Mouse (Mus musculus) forebrain, embryonic 14.5 days (tissue): ENCODE results near the gene Cd69. TPM values are rescaled to one million over a fixed set of nuclear protein-coding genes. Genes with fewer than 3 reads are reported as not detected.

Source experiments
- ATAC-seq: fragments of 200-750 bp; cut with Nextera tagmentation; 2 replicates; pipeline ENCODE4 v1.8.0; 2017; ENCODE audit warnings: mild to moderate bottlenecking, moderate library complexity
- DNase-seq: peaks from one replicate; pipeline ENCODE4 v3.0.0-alpha.2; 2015; ENCODE audit warnings: low spot score
- H3K27ac ChIP-seq: fragments of 300-500 bp; sonication (generic); 2 replicates; pipeline ENCODE4 v1.5.1; 2014; ENCODE audit warnings: low read depth, mild to moderate bottlenecking, control low read depth, low read length, moderate library complexity
- H3K27me3 ChIP-seq: fragments of 300-500 bp; sonication (generic); replicated peaks from 2 replicates; pipeline ENCODE4 v1.6.1; 2014; ENCODE audit warnings: low read length, control low read depth, mixed read lengths; ENCODE audit not compliant: control insufficient read depth, insufficient read depth
- H3K36me3 ChIP-seq: fragments of 300-500 bp; sonication (generic); 2 replicates; pipeline ENCODE4 v1.6.1; 2014; ENCODE audit warnings: low read length, control low read depth; ENCODE audit not compliant: control insufficient read depth, insufficient read depth
- H3K4me1 ChIP-seq: fragments of 300-500 bp; sonication (generic); 2 replicates; pipeline ENCODE4 v1.6.1; 2014; ENCODE audit warnings: antibody characterized with exemption, low read length, control low read depth; ENCODE audit not compliant: control insufficient read depth, insufficient read depth
- H3K4me2 ChIP-seq: fragments of 300-500 bp; sonication (generic); 2 replicates; pipeline ENCODE4 v1.6.1; 2014; ENCODE audit warnings: mild to moderate bottlenecking, control low read depth, low read length
- H3K4me3 ChIP-seq: fragments of 300-500 bp; sonication (generic); 2 replicates; pipeline ENCODE4 v1.5.1; 2014; ENCODE audit warnings: low read depth, low read length, control low read depth
- H3K9ac ChIP-seq: fragments of 300-500 bp; sonication (generic); 2 replicates; pipeline ENCODE4 v1.6.1; 2014; ENCODE audit warnings: mild to moderate bottlenecking, low read length, control low read depth, moderate library complexity
- H3K9me3 ChIP-seq: fragments of 300-500 bp; sonication (generic); replicated peaks from 2 replicates; pipeline ENCODE4 v1.6.1; 2016; ENCODE audit warnings: low read length, control low read depth, mixed read lengths; ENCODE audit not compliant: control insufficient read depth
- WGBS: fragments of 180-500 bp; shearing (Covaris S2); extraction: QIAGEN DNeasy Blood & Tissue Kit; methylation state at CpG from one replicate; pipeline ENCODE4 v1.1.7; 2014; 5-methylcytosine and 5-hydroxymethylcytosine counted together
- polyA plus RNA-seq: library from polyadenylated mRNA; unstranded; fragments of >200 nt; fragmentation: Nextera tagmentation; extraction: Ambion mirVana; gene quantifications from 2 replicates; pipeline ENCODE4 v1.2.1, GENCODE M21; 2014

Cd69 gene
- polyA plus RNA-seq, 1 experiment from 2014 or later, result not detected

- Histone ChIP-seq H3K27ac (no peak overlapping the region), H3K4me1 (no peaks in the 10 kb centered on the region), H3K36me3 (no peaks in the 10 kb centered on the region), H3K9ac (no peak overlapping the region), H3K27me3 (no peaks in the 10 kb centered on the region), H3K9me3 (no peaks in the 10 kb centered on the region), H3K4me2 (no peak overlapping the region), H3K4me3 (no peak overlapping the region)
- DNase-seq, result no peak
- 91% methylated on average over 6 of the region's 6 CpGs for WGBS
- no peak for ATAC-seq
Measured at GRCm38 (mm10) chr6:129233366-129233954, 41.8 kb downstream of the Cd69 start.

GRCm38 (mm10) chr6:129232842-129233205 is 42.4 kb downstream of the Cd69 start:
- Histone ChIP-seq H3K4me3 (no peak overlapping the region), H3K9me3 (no peaks in the 10 kb centered on the region), H3K9ac (no peak overlapping the region), H3K27ac (no peak overlapping the region), H3K36me3 (no peaks in the 10 kb centered on the region), H3K4me1 (no peaks in the 10 kb centered on the region), H3K4me2 (no peak overlapping the region), H3K27me3 (no peaks in the 10 kb centered on the region)
- DNase-seq (no peak), ATAC-seq (no peak)
- 87% methylated on average over 9 of the region's 9 CpGs for WGBS

GRCm38 (mm10) chr6:129232005-129232841 is 43.0 kb downstream of the Cd69 start:
- H3K4me2 ChIP-seq, result no peak overlapping the region
- H3K4me3 ChIP-seq, result no peak overlapping the region
- H3K27me3 ChIP-seq, result no peaks in the 10 kb centered on the region
- no peaks in the 10 kb centered on the region for H3K9me3 ChIP-seq
- H3K4me1 ChIP-seq, result no peaks in the 10 kb centered on the region
- H3K27ac ChIP-seq, result no peak overlapping the region
- DNase-seq, result no peak
- no peak overlapping the region for H3K9ac ChIP-seq
- no peak for ATAC-seq
- H3K36me3 ChIP-seq, result no peaks in the 10 kb centered on the region
- WGBS, result 87% methylated on average over 5 of the region's 5 CpGs

- Histone ChIP-seq H3K27me3 (no peaks in the 10 kb centered on the region), H3K27ac (no peak overlapping the region; the same call in 1 of the 2 replicates), H3K4me2 (no peak overlapping the region), H3K9me3 (no peaks in the 10 kb centered on the region), H3K4me1 (no peaks in the 10 kb centered on the region), H3K36me3 (no peaks in the 10 kb centered on the region), H3K9ac (no peak overlapping the region), H3K4me3 (no peak overlapping the region)
- ATAC-seq (peak; percentile 18; the same call in 1 of the 2 replicates), DNase-seq (peak; percentile 65)
- WGBS, result 66% methylated on average over 3 of the region's 3 CpGs
Measured at GRCm38 (mm10) chr6:129229774-129230578, 45.3 kb downstream of the Cd69 start.

- ATAC-seq, result no peak
- no peak overlapping the region for H3K4me2 ChIP-seq
- 71% methylated on average over 3 of the region's 3 CpGs for WGBS
Measured at GRCm38 (mm10) chr6:129228935-129229773, 46.1 kb downstream of the Cd69 start.

GRCm38 (mm10) chr6:129225078-129225477 is 50.2 kb downstream of the Cd69 start:
- 80% methylated on average over 2 of the region's 2 CpGs for WGBS
- Histone ChIP-seq H3K4me1 (no peaks in the 10 kb centered on the region), H3K27me3 (no peaks in the 10 kb centered on the region), H3K4me2 (no peak overlapping the region), H3K9me3 (no peaks in the 10 kb centered on the region), H3K27ac (no peak overlapping the region), H3K36me3 (no peaks in the 10 kb centered on the region), H3K4me3 (no peak overlapping the region), H3K9ac (no peak overlapping the region)
- DNase-seq, result no peak
- ATAC-seq, result no peak

More at GRCm38 (mm10) chr6:129228935-129229773, 46.1 kb downstream of the Cd69 start:
- no peak for DNase-seq
- Histone ChIP-seq H3K4me3 (no peak overlapping the region), H3K36me3 (no peaks in the 10 kb centered on the region), H3K27me3 (no peaks in the 10 kb centered on the region), H3K4me1 (no peaks in the 10 kb centered on the region), H3K9ac (no peak overlapping the region), H3K27ac (no peak overlapping the region; the same call in 1 of the 2 replicates), H3K9me3 (no peaks in the 10 kb centered on the region)

GRCm38 (mm10) chr6:129224090-129224489 is 51.1 kb downstream of the Cd69 start:
- Histone ChIP-seq H3K4me2 (no peak overlapping the region), H3K9me3 (no peaks in the 10 kb centered on the region), H3K27me3 (no peaks in the 10 kb centered on the region), H3K9ac (no peak overlapping the region), H3K4me1 (no peaks in the 10 kb centered on the region), H3K4me3 (no peak overlapping the region), H3K27ac (no peak overlapping the region), H3K36me3 (no peaks in the 10 kb centered on the region)
- DNase-seq, result no peak
- 92% methylated on average over 1 of the region's 1 CpGs for WGBS
- ATAC-seq, result no peak

- H3K4me2 ChIP-seq, result no peak overlapping the region
- no peaks in the 10 kb centered on the region for H3K27me3 ChIP-seq
- H3K9ac ChIP-seq, result no peak overlapping the region
- no peaks in the 10 kb centered on the region for H3K36me3 ChIP-seq
- DNase-seq, result no peak
- no peak overlapping the region for H3K27ac ChIP-seq
- no peak for ATAC-seq
- no peaks in the 10 kb centered on the region for H3K9me3 ChIP-seq
- no peaks in the 10 kb centered on the region for H3K4me1 ChIP-seq
- WGBS, result 83% methylated on average over 2 of the region's 2 CpGs
- no peak overlapping the region for H3K4me3 ChIP-seq
Measured at GRCm38 (mm10) chr6:129223611-129224010, 51.6 kb downstream of the Cd69 start.
